Mouse (Mus musculus) myocyte (in vitro differentiated cells): ENCODE results near the gene Tnik.

ENCODE experiments used
- E2F4 ChIP-seq: IDR thresholded peaks from one replicate; pipeline ENCODE4 v1.6.1; 2011; ENCODE audit warnings: mild to moderate bottlenecking, control low read depth, moderate library complexity; ENCODE audit not compliant: insufficient read depth
- MAX ChIP-seq: IDR thresholded peaks from one replicate; pipeline ENCODE4 v1.6.1; 2011; ENCODE audit warnings: low read depth, mild to moderate bottlenecking, control low read depth
- MYOG ChIP-seq, 3 experiments: IDR thresholded peaks; one replicate each; pipeline ENCODE4 v1.6.1; 2011; ENCODE audit warnings: control low read depth in 2 of 3, low read depth in 2 of 3, mild to moderate bottlenecking in 2 of 3; ENCODE audit not compliant: insufficient read length in 2 of 3, control insufficient read depth in 1 of 3, insufficient read depth in 1 of 3
- POLR2A ChIP-seq: IDR thresholded peaks from one replicate; pipeline ENCODE4 v1.6.1; 2011; ENCODE audit warnings: low read depth, mild to moderate bottlenecking, control low read depth, moderate library complexity; ENCODE audit not compliant: insufficient read length
- POLR2AphosphoS2 ChIP-seq: IDR thresholded peaks from one replicate; pipeline ENCODE4 v1.6.1; 2011; ENCODE audit warnings: low read depth, control low read depth; ENCODE audit not compliant: insufficient read length

DNA sequence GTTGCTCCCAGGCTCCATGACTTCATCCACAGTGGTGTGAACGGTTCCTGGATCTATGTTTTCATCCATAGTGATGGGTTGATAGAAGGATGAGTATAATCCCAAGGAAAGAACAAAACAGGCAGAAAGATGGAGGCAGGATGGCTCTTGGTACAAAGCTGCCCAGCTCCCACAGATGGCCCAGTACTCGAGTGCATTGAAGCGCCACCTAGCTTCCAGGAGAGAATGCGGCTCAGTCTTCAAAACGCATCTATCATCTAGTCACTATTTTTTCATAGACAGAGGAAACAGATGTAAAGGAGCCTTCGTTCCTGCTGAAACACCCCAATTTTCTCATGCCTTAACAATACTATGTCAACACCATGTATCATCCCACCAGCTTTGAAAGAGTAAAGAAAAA lies 460.5 kb downstream of the Tnik start:
- no peak for TF ChIP-seq POLR2A
- TF ChIP-seq POLR2AphosphoS2 = no peak
- TF ChIP-seq MYOG (IDR thresholded peaks at IDR 0.05; ENCODE audit: control insufficient read depth in 1 of 3, insufficient read depth in 1 of 3, insufficient read length in 2 of 3, low read depth in 2 of 3) = no peak
- TF ChIP-seq MAX = no peak
- TF ChIP-seq E2F4 = no peak
